Mouse (Mus musculus) brain, embryonic 14.5 days (tissue): Measurements from ENCODE around the gene Atrnl1.

Experiments
- CTCF ChIP-seq: fragments of 200-500 bp; IDR thresholded peaks from 2 replicates; pipeline ENCODE4 v1.5.1; 2012; ENCODE audit warnings: inconsistent platforms, mild to moderate bottlenecking, moderate library complexity, borderline replicate concordance; ENCODE audit not compliant: insufficient read depth, insufficient read length; ENCODE audit errors: extremely low read depth
- POLR2A ChIP-seq: fragments of 200-500 bp; IDR thresholded peaks from 2 replicates; pipeline ENCODE4 v1.6.1; 2012; ENCODE audit warnings: mild to moderate bottlenecking, inconsistent platforms, borderline replicate concordance; ENCODE audit not compliant: poor library complexity, insufficient read depth, insufficient read length, severe bottlenecking; ENCODE audit errors: extremely low read depth

DNA sequence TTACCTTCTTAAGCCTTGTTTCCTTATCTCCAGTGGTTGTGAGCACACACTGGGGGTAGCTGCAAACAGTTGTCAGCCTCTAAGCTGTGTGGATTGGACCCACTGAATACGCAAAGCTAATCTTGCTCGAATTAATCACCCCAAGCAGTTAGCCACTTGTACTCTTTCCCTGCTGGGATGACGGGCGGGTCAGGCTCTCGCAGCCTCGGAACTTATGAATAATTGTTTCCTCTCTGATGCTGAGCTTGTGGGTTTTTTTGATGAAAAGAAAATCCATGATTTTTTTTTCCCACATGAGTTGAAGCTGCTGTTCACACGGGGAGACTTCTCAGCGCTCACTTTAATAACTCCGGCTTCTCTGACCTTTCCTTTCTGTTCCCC, 554.8 kb downstream of the Atrnl1 start:
- TF ChIP-seq CTCF (no peak), POLR2A (no peak)
